Mouse (Mus musculus): ENCODE measurements around the gene Smg6. TPM values are rescaled to one million over a fixed set of nuclear protein-coding genes. Genes with fewer than 3 reads are reported as not detected.

Gene Smg6
- polyA plus RNA-seq, 1 experiment from 2014 or later = 15.8 TPM

DNA sequence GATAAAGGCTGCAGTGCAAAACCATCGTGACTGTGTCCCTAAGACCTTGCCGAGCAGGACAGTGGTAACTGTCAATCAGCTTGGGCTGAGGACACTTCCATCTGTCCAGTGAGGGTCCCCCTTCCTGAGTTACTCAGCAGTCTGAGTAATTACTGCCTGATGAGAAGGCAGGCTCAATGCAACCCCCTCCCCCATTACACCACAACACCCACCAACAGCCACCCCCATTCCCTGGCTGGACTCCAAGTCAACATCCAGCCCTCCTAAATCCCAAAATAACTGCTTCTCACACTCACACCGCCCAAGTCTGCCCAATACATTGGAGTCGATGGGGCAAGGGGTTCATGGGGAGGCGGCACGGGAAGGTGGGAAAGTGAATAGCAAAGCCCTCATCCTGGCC, 266.2 kb downstream of the Smg6 start:
- H3K4me3 ChIP-seq (replicated peaks; ENCODE audit: low read length) = no peak overlapping the region
- no peak for ATAC-seq (ENCODE audit: insufficient read depth, low FRiP score)
- H3K4me2 ChIP-seq (ENCODE audit: low read depth, low read length) = no peak overlapping the region
- no peak overlapping the region for H3K9ac ChIP-seq (ENCODE audit: low read length)
- no peaks in the 10 kb centered on the region for H3K36me3 ChIP-seq (ENCODE audit: control insufficient read depth, insufficient read depth, low read length)
- H3K4me1 ChIP-seq (ENCODE audit: control insufficient read depth, insufficient read depth, low read length) = peaks cover 19% of the 10 kb centered on the region
- WGBS = 63% methylated on average over 6 of the region's 6 CpGs
- H3K9me3 ChIP-seq (replicated peaks; ENCODE audit: control insufficient read depth, low read length) = no peaks in the 10 kb centered on the region
- H3K27ac ChIP-seq (ENCODE audit: low read length) = no peak overlapping the region
- peaks cover 36% of the 10 kb centered on the region for H3K27me3 ChIP-seq (ENCODE audit: control insufficient read depth, insufficient read depth, low read length)

DNA sequence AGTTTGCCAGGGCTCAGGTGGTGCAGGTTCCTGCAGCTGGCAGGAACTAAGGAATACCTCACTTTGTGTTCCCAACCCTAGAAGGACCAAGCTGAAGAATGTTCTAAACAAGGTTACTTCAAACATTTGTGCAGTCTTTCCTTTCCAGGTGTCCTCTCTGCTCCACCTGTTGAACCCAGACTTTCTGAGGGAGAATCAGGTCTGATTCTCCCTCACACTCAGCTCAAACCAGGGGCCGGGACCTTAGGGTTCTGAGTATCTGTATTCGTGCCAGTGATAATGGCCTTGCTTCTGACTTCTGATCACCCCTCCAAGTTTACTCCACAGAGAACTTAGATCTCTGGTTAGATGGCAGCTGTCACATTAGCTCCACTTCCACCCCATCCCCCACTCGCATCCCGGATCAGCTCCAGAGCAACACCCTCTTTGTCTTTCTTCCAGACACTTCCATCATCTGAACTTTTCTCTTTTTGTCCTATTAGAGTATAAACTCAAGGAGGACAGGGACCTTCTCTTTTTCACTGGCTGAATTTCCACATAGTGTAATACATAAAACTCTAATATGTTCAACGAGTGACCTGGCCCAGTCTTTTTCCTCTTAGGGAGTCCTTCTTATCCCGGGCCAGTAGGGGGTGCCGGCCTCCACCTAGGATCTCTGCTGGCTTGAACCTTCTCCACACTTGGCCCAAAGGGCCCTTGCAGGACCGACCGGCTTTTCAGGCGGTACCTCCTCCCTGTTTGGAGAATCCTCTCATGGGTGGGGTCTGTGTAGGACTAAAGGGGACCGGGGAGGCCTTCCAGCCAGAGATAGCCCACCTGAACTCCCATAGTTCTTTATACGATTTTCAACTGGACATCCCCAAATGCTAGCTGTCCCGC, 267.0 kb downstream of the Smg6 start:
- H3K27ac ChIP-seq (ENCODE audit: low read length) = no peak overlapping the region
- 23% methylated on average over 13 of the region's 13 CpGs for WGBS
- peak overlapping the region; percentile 66; the same call in 1 of the 2 replicates for H3K9ac ChIP-seq (ENCODE audit: low read length)
- H3K4me1 ChIP-seq (ENCODE audit: control insufficient read depth, insufficient read depth, low read length) = peaks cover 19% of the 10 kb centered on the region
- peak; percentile 49 for ATAC-seq (ENCODE audit: insufficient read depth, low FRiP score)
- peak overlapping the region; percentile 90 for H3K4me2 ChIP-seq (ENCODE audit: low read depth, low read length)
- H3K36me3 ChIP-seq (ENCODE audit: control insufficient read depth, insufficient read depth, low read length) = no peaks in the 10 kb centered on the region
- peak overlapping the region; percentile 55 for H3K4me3 ChIP-seq (replicated peaks; ENCODE audit: low read length)
- H3K9me3 ChIP-seq (replicated peaks; ENCODE audit: control insufficient read depth, low read length) = no peaks in the 10 kb centered on the region
- H3K27me3 ChIP-seq (ENCODE audit: control insufficient read depth, insufficient read depth, low read length) = peaks cover 40% of the 10 kb centered on the region

DNA sequence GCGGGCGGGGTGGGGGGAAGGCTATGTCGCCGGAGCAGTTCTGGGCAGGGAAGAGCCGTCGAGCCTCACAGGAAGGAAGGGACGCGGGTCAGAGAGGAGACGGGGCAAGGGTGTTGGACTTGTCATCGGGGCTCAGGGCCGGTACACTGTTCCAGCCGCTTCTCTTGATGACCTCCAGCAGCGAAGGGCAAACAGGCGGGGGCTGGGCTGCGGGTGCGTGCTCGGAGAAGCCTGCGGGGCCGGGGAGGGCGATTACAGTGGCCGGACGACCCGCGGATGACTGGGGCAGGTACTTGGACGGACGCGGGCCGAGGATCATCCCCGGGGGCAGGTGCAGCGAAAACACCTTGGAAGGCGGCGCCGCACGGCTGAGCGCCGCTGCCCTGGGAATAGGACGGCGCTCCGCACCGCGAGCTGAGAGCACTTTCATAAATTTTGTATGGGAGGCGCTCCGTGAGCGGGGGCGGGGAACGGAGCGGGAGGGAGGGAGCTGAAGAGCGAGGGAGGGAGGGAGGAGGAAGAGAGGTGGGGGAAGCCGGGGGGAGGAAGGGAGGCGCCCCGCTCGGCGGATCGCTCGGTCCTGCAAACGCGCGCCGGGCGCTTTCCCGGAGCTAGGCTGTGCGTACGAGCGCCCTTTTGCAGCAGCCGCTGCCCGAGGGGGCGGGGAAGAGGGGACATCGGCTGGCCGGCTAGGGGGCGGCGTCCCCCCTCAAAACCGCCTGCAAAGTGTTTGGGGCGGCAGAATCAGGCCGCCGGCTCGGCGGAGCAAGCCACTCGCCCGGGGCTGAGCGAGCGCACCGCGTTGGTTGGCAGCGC, 267.8 kb downstream of the Smg6 start, which contains the start of gene Rtn4rl1:
Gene Rtn4rl1 (plus strand): TSS at position 528 of the 816 bp plus-strand sequence.
- H3K36me3 ChIP-seq (ENCODE audit: control insufficient read depth, insufficient read depth, low read length) = no peaks in the 10 kb centered on the region
- H3K4me3 ChIP-seq (replicated peaks; ENCODE audit: low read length) = peak within 1 kb of the TSS; percentile 55
- ATAC-seq (ENCODE audit: insufficient read depth, low FRiP score) = 0 out of 2 replicates have a peak, but pooled peaks have one; percentile 16
- peaks cover 19% of the 10 kb centered on the region for H3K4me1 ChIP-seq (ENCODE audit: control insufficient read depth, insufficient read depth, low read length)
- H3K27me3 ChIP-seq (ENCODE audit: control insufficient read depth, insufficient read depth, low read length) = peaks cover 40% of the 10 kb centered on the region
- H3K9ac ChIP-seq (ENCODE audit: low read length) = peak within 1 kb of the TSS; percentile 66
- WGBS = under 1% methylated on average over 80 of the region's 84 CpGs
- H3K9me3 ChIP-seq (replicated peaks; ENCODE audit: control insufficient read depth, low read length) = no peaks in the 10 kb centered on the region
- H3K27ac ChIP-seq (ENCODE audit: low read length) = no peak within 1 kb of the TSS
- H3K4me2 ChIP-seq (ENCODE audit: low read depth, low read length) = peak within 1 kb of the TSS; percentile 90

DNA sequence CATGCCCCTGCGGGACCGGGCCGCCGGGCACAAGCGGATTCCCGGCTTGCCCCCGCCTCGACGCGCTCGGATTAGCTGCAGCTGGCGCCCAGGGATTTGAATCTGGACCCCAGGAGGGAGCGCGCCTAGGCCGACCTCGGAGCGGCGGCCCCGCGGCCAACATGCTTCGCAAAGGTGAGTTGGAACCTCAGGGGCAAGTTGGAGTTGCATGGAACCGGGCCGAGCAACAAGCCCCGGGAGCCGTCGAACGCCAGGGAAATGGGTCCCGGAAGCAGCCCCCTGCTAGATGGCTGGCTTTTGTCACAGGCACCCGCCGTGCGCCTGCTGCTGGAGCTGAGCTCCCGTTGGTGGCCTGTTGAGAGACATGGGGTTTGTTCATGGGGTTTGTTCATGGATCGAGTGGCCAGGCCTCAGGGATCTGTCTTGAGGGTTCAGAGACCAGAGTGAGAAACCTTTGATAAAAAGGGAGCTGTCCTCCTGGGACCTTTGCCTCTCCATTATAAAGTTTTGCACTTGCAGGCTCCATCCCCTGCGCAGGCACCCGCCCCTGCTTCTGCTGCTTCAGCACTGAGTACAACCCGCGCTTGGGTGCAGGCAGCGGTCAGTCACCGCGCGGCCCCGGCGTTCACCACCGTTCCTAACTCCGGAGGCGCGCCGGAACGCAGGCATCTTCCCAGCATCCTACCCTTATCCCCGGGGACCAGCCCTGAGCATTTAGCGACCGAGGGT, 268.7 kb downstream of the Smg6 start:
- WGBS = under 1% methylated on average over 52 of the region's 52 CpGs
- no peaks in the 10 kb centered on the region for H3K9me3 ChIP-seq (replicated peaks; ENCODE audit: control insufficient read depth, low read length)
- peaks cover 41% of the 10 kb centered on the region for H3K27me3 ChIP-seq (ENCODE audit: control insufficient read depth, insufficient read depth, low read length)
- peak overlapping the region; percentile 55 for H3K4me3 ChIP-seq (replicated peaks; ENCODE audit: low read length)
- H3K9ac ChIP-seq (ENCODE audit: low read length) = peak overlapping the region; percentile 66
- peaks cover 18% of the 10 kb centered on the region for H3K4me1 ChIP-seq (ENCODE audit: control insufficient read depth, insufficient read depth, low read length)
- no peak overlapping the region for H3K27ac ChIP-seq (ENCODE audit: low read length)
- peak overlapping the region; percentile 90 for H3K4me2 ChIP-seq (ENCODE audit: low read depth, low read length)
- no peaks in the 10 kb centered on the region for H3K36me3 ChIP-seq (ENCODE audit: control insufficient read depth, insufficient read depth, low read length)
- no peak for ATAC-seq (ENCODE audit: insufficient read depth, low FRiP score)

DNA sequence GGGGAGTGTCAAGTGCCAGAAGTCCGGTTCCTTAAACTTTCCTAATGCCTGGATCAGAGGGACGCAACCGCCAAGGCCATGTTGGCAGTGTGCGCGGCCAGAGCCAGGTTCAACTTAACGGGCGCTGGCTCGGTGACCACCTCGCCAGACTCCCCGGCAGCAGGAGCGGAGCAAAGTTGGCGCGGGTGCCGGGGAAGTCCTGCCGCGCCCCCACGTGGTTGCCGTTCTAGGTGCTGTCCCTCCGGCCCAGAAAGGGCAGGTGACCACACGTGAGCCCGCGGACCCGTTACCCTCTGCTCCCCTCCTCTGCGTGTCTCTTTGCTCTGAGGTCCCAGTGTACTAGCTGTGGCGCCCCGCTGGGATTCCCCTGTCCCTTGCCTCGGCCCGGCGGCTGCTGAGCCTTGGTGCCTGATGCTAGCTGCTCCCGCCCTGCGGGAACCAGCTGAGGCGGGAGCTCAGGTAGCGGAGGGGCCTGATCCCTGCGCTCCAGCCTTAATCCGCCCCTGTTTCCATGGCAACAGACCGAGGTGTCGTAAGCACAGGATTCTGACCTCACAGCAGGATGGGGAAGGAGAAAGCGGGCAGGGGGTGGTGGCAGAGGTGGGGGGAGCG, 269.3 kb downstream of the Smg6 start:
- Histone ChIP-seq H3K4me2 (ENCODE audit: low read depth, low read length) (peak overlapping the region; percentile 90), H3K36me3 (ENCODE audit: control insufficient read depth, insufficient read depth, low read length) (no peaks in the 10 kb centered on the region), H3K27me3 (ENCODE audit: control insufficient read depth, insufficient read depth, low read length) (peaks cover 43% of the 10 kb centered on the region), H3K9me3 (replicated peaks; ENCODE audit: control insufficient read depth, low read length) (no peaks in the 10 kb centered on the region), H3K27ac (ENCODE audit: low read length) (no peak overlapping the region), H3K9ac (ENCODE audit: low read length) (no peak overlapping the region), H3K4me3 (replicated peaks; ENCODE audit: low read length) (peak overlapping the region; percentile 55), H3K4me1 (ENCODE audit: control insufficient read depth, insufficient read depth, low read length) (peaks cover 15% of the 10 kb centered on the region)
- WGBS = under 1% methylated on average over 39 of the region's 39 CpGs
- no peak for ATAC-seq (ENCODE audit: insufficient read depth, low FRiP score)

DNA sequence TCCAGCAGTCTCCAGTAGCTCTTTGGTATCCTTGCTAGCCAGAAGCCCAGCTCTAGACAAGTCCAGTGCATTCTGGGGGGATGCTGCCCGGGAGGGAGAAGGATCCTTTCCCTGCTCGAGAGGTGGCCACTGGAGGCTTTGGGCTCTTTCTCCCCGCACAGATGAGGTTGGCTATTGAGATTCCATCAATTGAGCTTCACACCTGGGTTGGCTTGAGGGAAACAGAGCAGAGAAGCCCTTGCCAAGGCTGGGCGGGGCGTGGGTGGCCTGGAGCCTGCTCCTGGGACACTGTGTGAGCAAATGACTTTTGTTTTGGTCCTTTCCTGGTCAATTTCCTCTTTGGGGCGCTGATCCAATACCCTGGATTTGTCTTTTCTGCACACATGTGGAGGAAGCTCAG, 270.5 kb downstream of the Smg6 start:
- peaks cover 43% of the 10 kb centered on the region for H3K27me3 ChIP-seq (ENCODE audit: control insufficient read depth, insufficient read depth, low read length)
- H3K4me2 ChIP-seq (ENCODE audit: low read depth, low read length) = no peak overlapping the region
- no peaks in the 10 kb centered on the region for H3K36me3 ChIP-seq (ENCODE audit: control insufficient read depth, insufficient read depth, low read length)
- ATAC-seq (ENCODE audit: insufficient read depth, low FRiP score) = no peak
- H3K4me1 ChIP-seq (ENCODE audit: control insufficient read depth, insufficient read depth, low read length) = peaks cover 15% of the 10 kb centered on the region
- WGBS = 74% methylated on average over 6 of the region's 6 CpGs
- no peak overlapping the region for H3K27ac ChIP-seq (ENCODE audit: low read length)
- no peaks in the 10 kb centered on the region for H3K9me3 ChIP-seq (replicated peaks; ENCODE audit: control insufficient read depth, low read length)
- no peak overlapping the region for H3K4me3 ChIP-seq (replicated peaks; ENCODE audit: low read length)
- H3K9ac ChIP-seq (ENCODE audit: low read length) = no peak overlapping the region

DNA sequence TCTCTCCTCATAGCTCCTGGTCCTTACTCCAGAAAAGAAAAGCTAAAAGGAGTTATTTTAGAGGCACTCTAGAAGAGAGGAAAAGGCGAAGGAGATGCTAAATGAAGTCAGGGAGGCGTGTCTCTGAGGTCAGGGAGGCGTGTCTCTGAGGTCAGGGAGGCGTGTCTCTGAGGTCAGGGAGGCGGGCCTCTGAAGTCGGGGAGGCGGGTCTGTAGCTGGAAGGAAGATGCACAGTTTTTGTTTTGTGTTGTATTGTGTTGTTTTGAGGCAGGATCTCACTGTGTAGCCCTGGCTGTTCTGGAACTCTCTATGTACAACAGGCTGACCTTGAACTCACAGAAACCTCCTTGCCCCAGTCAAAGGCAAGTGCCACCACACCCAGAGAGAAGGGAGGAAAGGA, 272.3 kb downstream of the Smg6 start:
- WGBS = 47% methylated on average over 7 of the region's 7 CpGs
- Histone ChIP-seq H3K9me3 (replicated peaks; ENCODE audit: control insufficient read depth, low read length) (no peaks in the 10 kb centered on the region), H3K36me3 (ENCODE audit: control insufficient read depth, insufficient read depth, low read length) (no peaks in the 10 kb centered on the region), H3K27me3 (ENCODE audit: control insufficient read depth, insufficient read depth, low read length) (peaks cover 43% of the 10 kb centered on the region), H3K4me3 (replicated peaks; ENCODE audit: low read length) (no peak overlapping the region), H3K4me1 (ENCODE audit: control insufficient read depth, insufficient read depth, low read length) (peaks cover 17% of the 10 kb centered on the region), H3K9ac (ENCODE audit: low read length) (no peak overlapping the region), H3K4me2 (ENCODE audit: low read depth, low read length) (no peak overlapping the region), H3K27ac (ENCODE audit: low read length) (no peak overlapping the region)
- no peak for ATAC-seq (ENCODE audit: insufficient read depth, low FRiP score)

DNA sequence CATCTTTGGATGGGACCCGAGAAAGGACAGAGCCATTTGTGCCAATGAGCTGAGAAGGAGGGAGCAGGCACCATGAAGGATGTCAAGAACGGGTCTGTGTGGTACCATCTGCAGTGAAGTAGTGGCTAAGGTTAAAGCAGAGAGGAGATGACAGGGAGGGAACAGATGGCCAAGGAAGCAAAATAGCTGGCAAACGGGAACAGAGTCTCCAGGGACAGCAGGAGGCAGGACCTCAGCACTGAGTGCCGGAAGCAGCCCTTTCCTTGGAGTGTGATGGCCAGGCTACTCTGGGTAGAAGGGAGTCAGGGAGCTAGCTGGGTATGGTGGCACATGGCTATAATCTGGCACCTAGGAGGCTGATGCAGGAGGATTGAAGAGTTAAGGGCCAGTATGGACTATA, 273.2 kb downstream of the Smg6 start:
- H3K27ac ChIP-seq (ENCODE audit: low read length) = no peak overlapping the region
- WGBS = 76% methylated on average over 4 of the region's 4 CpGs
- H3K4me2 ChIP-seq (ENCODE audit: low read depth, low read length) = no peak overlapping the region
- no peak for ATAC-seq (ENCODE audit: insufficient read depth, low FRiP score)
- no peaks in the 10 kb centered on the region for H3K36me3 ChIP-seq (ENCODE audit: control insufficient read depth, insufficient read depth, low read length)
- H3K4me3 ChIP-seq (replicated peaks; ENCODE audit: low read length) = no peak overlapping the region
- peaks cover 38% of the 10 kb centered on the region for H3K27me3 ChIP-seq (ENCODE audit: control insufficient read depth, insufficient read depth, low read length)
- no peaks in the 10 kb centered on the region for H3K9me3 ChIP-seq (replicated peaks; ENCODE audit: control insufficient read depth, low read length)
- H3K4me1 ChIP-seq (ENCODE audit: control insufficient read depth, insufficient read depth, low read length) = peaks cover 12% of the 10 kb centered on the region
- H3K9ac ChIP-seq (ENCODE audit: low read length) = no peak overlapping the region
